Mouse (Mus musculus) stomach, embryonic 14.5 days (tissue): ENCODE results near the gene Ulk3. TPM values are rescaled to one million over a fixed set of nuclear protein-coding genes. Genes with fewer than 3 reads are reported as not detected.

Experiments used
- ATAC-seq: fragments of 200-750 bp; cut with Nextera tagmentation; 2 replicates; pipeline ENCODE4 v1.8.0; 2017; ENCODE audit warnings: low read depth, moderate TSS enrichment; ENCODE audit not compliant: insufficient number of reproducible peaks, insufficient read depth, low FRiP score
- H3K27ac ChIP-seq: fragments of 300-500 bp; sonication (generic); 2 replicates; pipeline ENCODE4 v1.5.1; 2014; ENCODE audit warnings: mild to moderate bottlenecking, low read length, moderate library complexity, mixed read lengths
- H3K27me3 ChIP-seq: fragments of 300-500 bp; sonication (generic); 2 replicates; pipeline ENCODE4 v1.6.1; 2014; ENCODE audit warnings: low read length, control low read depth, mixed read lengths; ENCODE audit not compliant: control insufficient read depth, insufficient read depth
- H3K36me3 ChIP-seq: fragments of 300-500 bp; sonication (generic); 2 replicates; pipeline ENCODE4 v1.6.1; 2014; ENCODE audit warnings: mild to moderate bottlenecking, control low read depth, low read length, moderate library complexity, mixed read lengths; ENCODE audit not compliant: control insufficient read depth, insufficient read depth
- H3K4me1 ChIP-seq: fragments of 300-500 bp; sonication (generic); 2 replicates; pipeline ENCODE4 v1.6.1; 2014; ENCODE audit warnings: low read length, control low read depth, mixed read lengths; ENCODE audit not compliant: control insufficient read depth, insufficient read depth
- H3K4me2 ChIP-seq: fragments of 300-500 bp; sonication (generic); replicated peaks from 2 replicates; pipeline ENCODE4 v1.6.1; 2014; ENCODE audit warnings: low read depth, low read length, control low read depth
- H3K4me3 ChIP-seq: fragments of 300-500 bp; sonication (generic); 2 replicates; pipeline ENCODE4 v1.5.1; 2014; ENCODE audit warnings: low read depth, low read length, control low read depth
- H3K9ac ChIP-seq: fragments of 300-500 bp; sonication (generic); replicated peaks from 2 replicates; pipeline ENCODE4 v1.6.1; 2014; ENCODE audit warnings: low read depth, mild to moderate bottlenecking, control low read depth, low read length, moderate library complexity, mixed read lengths
- H3K9me3 ChIP-seq: fragments of 300-500 bp; sonication (generic); 2 replicates; pipeline ENCODE4 v1.6.1; 2016; ENCODE audit warnings: low read depth, low read length, control low read depth; ENCODE audit not compliant: control insufficient read depth
- WGBS: fragments of 180-500 bp; shearing (Covaris S2); extraction: QIAGEN DNeasy Blood & Tissue Kit; methylation state at CpG from one replicate; pipeline ENCODE4 v1.1.7; 2014; 5-methylcytosine and 5-hydroxymethylcytosine counted together
- polyA plus RNA-seq: library from polyadenylated mRNA; unstranded; fragments of >200 nt; fragmentation: Nextera tagmentation; extraction: Ambion mirVana; gene quantifications from 2 replicates; pipeline ENCODE4 v1.2.1, GENCODE M21; 2014

Gene Ulk3
- polyA plus RNA-seq, 1 experiment from 2014 or later: 14.4 TPM

GRCm38 (mm10) chr9:57561711-57562099 is 27.5 kb upstream of the Ulk3 start:
- Histone ChIP-seq H3K4me3 (peak overlapping the region; percentile 50), H3K27me3 (no peaks in the 10 kb centered on the region), H3K9me3 (no peaks in the 10 kb centered on the region), H3K4me2 (peak overlapping the region; percentile 83), H3K36me3 (no peaks in the 10 kb centered on the region), H3K4me1 (peaks cover 34% of the 10 kb centered on the region), H3K9ac (no peak overlapping the region), H3K27ac (peak overlapping the region; percentile 82; the same call in 1 of the 2 replicates)
- 78% methylated on average over 13 of the region's 13 CpGs for WGBS
- no peak for ATAC-seq

- ATAC-seq: peak; percentile 70; the same call in 1 of the 2 replicates
- Histone ChIP-seq H3K27ac (peak overlapping the region; percentile 82), H3K4me2 (peak overlapping the region; percentile 83), H3K36me3 (no peaks in the 10 kb centered on the region; the same call in 1 of the 2 replicates), H3K9ac (no peak overlapping the region), H3K4me1 (peaks cover 40% of the 10 kb centered on the region), H3K4me3 (peak overlapping the region; percentile 4; the same call in 1 of the 2 replicates), H3K9me3 (no peaks in the 10 kb centered on the region), H3K27me3 (no peaks in the 10 kb centered on the region)
- WGBS: 50% methylated on average over 4 of the region's 4 CpGs
These were observed 26.3 kb upstream of the Ulk3 start for GRCm38 (mm10) chr9:57562896-57563372.

- no peaks in the 10 kb centered on the region for H3K9me3 ChIP-seq
- no peak overlapping the region for H3K4me3 ChIP-seq
- ATAC-seq: no peak
- H3K27me3 ChIP-seq: no peaks in the 10 kb centered on the region
- peaks cover 11% of the 10 kb centered on the region; the same call in 1 of the 2 replicates for H3K36me3 ChIP-seq
- no peak overlapping the region for H3K9ac ChIP-seq
- peaks cover 40% of the 10 kb centered on the region for H3K4me1 ChIP-seq
- H3K27ac ChIP-seq: no peak overlapping the region
- 84% methylated on average over 6 of the region's 6 CpGs for WGBS
- H3K4me2 ChIP-seq: no peak overlapping the region
These were observed 24.6 kb upstream of the Ulk3 start for GRCm38 (mm10) chr9:57564609-57565008.

GRCm38 (mm10) chr9:57565741-57566221 is 23.5 kb upstream of the Ulk3 start:
- H3K4me3 ChIP-seq: no peak overlapping the region
- ATAC-seq: no peak
- no peaks in the 10 kb centered on the region for H3K27me3 ChIP-seq
- H3K4me2 ChIP-seq: no peak overlapping the region
- no peaks in the 10 kb centered on the region for H3K9me3 ChIP-seq
- WGBS: 37% methylated on average over 10 of the region's 10 CpGs
- H3K27ac ChIP-seq: peak overlapping the region; percentile 46; the same call in 1 of the 2 replicates
- no peak overlapping the region for H3K9ac ChIP-seq
- H3K4me1 ChIP-seq: peaks cover 35% of the 10 kb centered on the region
- peaks cover 12% of the 10 kb centered on the region; the same call in 1 of the 2 replicates for H3K36me3 ChIP-seq

GRCm38 (mm10) chr9:57566846-57567245 is 22.4 kb upstream of the Ulk3 start:
- no peak overlapping the region for H3K9ac ChIP-seq
- 49% methylated on average over 8 of the region's 8 CpGs for WGBS
- no peak overlapping the region for H3K27ac ChIP-seq
- no peaks in the 10 kb centered on the region for H3K9me3 ChIP-seq
- H3K4me2 ChIP-seq: no peak overlapping the region
- no peaks in the 10 kb centered on the region for H3K27me3 ChIP-seq
- peaks cover 14% of the 10 kb centered on the region; the same call in 1 of the 2 replicates for H3K36me3 ChIP-seq
- ATAC-seq: no peak
- H3K4me3 ChIP-seq: no peak overlapping the region
- peaks cover 29% of the 10 kb centered on the region for H3K4me1 ChIP-seq

GRCm38 (mm10) chr9:57568500-57568899 is 20.8 kb upstream of the Ulk3 start:
- Histone ChIP-seq H3K27me3 (no peaks in the 10 kb centered on the region), H3K4me1 (peaks cover 16% of the 10 kb centered on the region), H3K9me3 (no peaks in the 10 kb centered on the region), H3K4me2 (no peak overlapping the region), H3K9ac (no peak overlapping the region), H3K27ac (no peak overlapping the region), H3K4me3 (no peak overlapping the region), H3K36me3 (peaks cover 14% of the 10 kb centered on the region; the same call in 1 of the 2 replicates)
- no peak for ATAC-seq
- 92% methylated on average over 6 of the region's 6 CpGs for WGBS

GRCm38 (mm10) chr9:57574397-57574796 is 14.9 kb upstream of the Ulk3 start:
- peaks cover 12% of the 10 kb centered on the region; the same call in 1 of the 2 replicates for H3K36me3 ChIP-seq
- no peak for ATAC-seq
- no peaks in the 10 kb centered on the region for H3K27me3 ChIP-seq
- H3K9ac ChIP-seq: no peak overlapping the region
- no peak overlapping the region for H3K27ac ChIP-seq
- no peak overlapping the region for H3K4me2 ChIP-seq
- H3K9me3 ChIP-seq: no peaks in the 10 kb centered on the region
- no peaks in the 10 kb centered on the region for H3K4me1 ChIP-seq
- no peak overlapping the region for H3K4me3 ChIP-seq

GRCm38 (mm10) chr9:57575577-57575976 is 13.7 kb upstream of the Ulk3 start:
- no peaks in the 10 kb centered on the region for H3K27me3 ChIP-seq
- H3K4me1 ChIP-seq: no peaks in the 10 kb centered on the region
- no peak overlapping the region for H3K9ac ChIP-seq
- H3K4me3 ChIP-seq: no peak overlapping the region
- no peak for ATAC-seq
- H3K4me2 ChIP-seq: no peak overlapping the region
- WGBS: 67% methylated on average over 3 of the region's 3 CpGs
- peaks cover 15% of the 10 kb centered on the region for H3K36me3 ChIP-seq
- no peaks in the 10 kb centered on the region for H3K9me3 ChIP-seq
- no peak overlapping the region for H3K27ac ChIP-seq
